Mouse (Mus musculus) erythroblast, embryonic 14.5 days (primary cell): ENCODE results near the gene Hist1h1c.
"Not testable (repeated sequence)": the region's sequence is repeated elsewhere in the genome, so short reads cannot be mapped to it uniquely, and the experiment has no call there.

ENCODE experiments used
- GATA1 ChIP-seq: IDR thresholded peaks from 2 replicates; pipeline ENCODE4 v1.6.1; 2012; ENCODE audit warnings: low read length, inconsistent platforms, mixed read lengths
- TAL1 ChIP-seq: IDR thresholded peaks from 3 replicates; pipeline ENCODE4 v1.6.1; 2012; ENCODE audit warnings: low read length, inconsistent platforms, mixed read lengths

GRCm38 (mm10) chr13:23717593-23718245 is 20.9 kb upstream of the Hist1h1c start:
- not testable (repeated sequence) for TF ChIP-seq TAL1, GATA1
